Mouse (Mus musculus): ENCODE results near the gene Pspn.
A peak's percentile ranks its signal among the peaks of the same experiment; 100 is the strongest.

The Pspn gene

GRCm38 (mm10) chr17:56996506-56996905 is 3.3 kb downstream of the Pspn start:
- no peak for DNase-seq (ENCODE audit: low spot score in 2 of 2)

GRCm38 (mm10) chr17:56995046-56995445 is 4.8 kb downstream of the Pspn start:
- no peak for DNase-seq (ENCODE audit: low spot score in 2 of 2)

- DNase-seq (ENCODE audit: low spot score in 2 of 2): peak in 1 of 2 experiments; percentile 51
Observed at GRCm38 (mm10) chr17:56990966-56991365, 8.9 kb downstream of the Pspn start.

- peak; percentile 86 to 93 for DNase-seq (ENCODE audit: low spot score in 2 of 2)
Observed at GRCm38 (mm10) chr17:56990115-56990746, 9.6 kb downstream of the Pspn start, which contains the start of gene Clpp. TSS of gene Clpp (plus strand) at chr17:56990305.

GRCm38 (mm10) chr17:56989467-56990114 is 10.2 kb downstream of the Pspn start:
- DNase-seq (ENCODE audit: low spot score in 2 of 2): peak in 1 of 2 experiments; percentile 68

- DNase-seq (ENCODE audit: low spot score in 2 of 2): peak in 1 of 2 experiments; percentile 16
Observed at GRCm38 (mm10) chr17:56988921-56989430, 10.8 kb downstream of the Pspn start.

- DNase-seq (ENCODE audit: low spot score in 2 of 2): peak in 1 of 2 experiments; percentile 36
Observed at GRCm38 (mm10) chr17:56988441-56988840, 11.4 kb downstream of the Pspn start.

- DNase-seq (ENCODE audit: low spot score in 2 of 2): peak in 1 of 2 experiments; percentile 44
Observed at GRCm38 (mm10) chr17:56986105-56986805, 13.6 kb downstream of the Pspn start.

- DNase-seq (ENCODE audit: low spot score in 2 of 2): peak in 1 of 2 experiments; percentile 36
Observed at GRCm38 (mm10) chr17:56985656-56986055, 14.2 kb downstream of the Pspn start.

- peak in 1 of 2 experiments; percentile 56 for DNase-seq (ENCODE audit: low spot score in 2 of 2)
Observed at GRCm38 (mm10) chr17:56984886-56985285, 14.9 kb downstream of the Pspn start.

- peak in 1 of 2 experiments; percentile 53 for DNase-seq (ENCODE audit: low spot score in 2 of 2)
Observed at GRCm38 (mm10) chr17:56982013-56982412, 17.8 kb downstream of the Pspn start, which contains the start of gene Acer1. TSS of gene Acer1 (minus strand) at chr17:56982126.

GRCm38 (mm10) chr17:56981049-56981448 is 18.8 kb downstream of the Pspn start:
- DNase-seq (ENCODE audit: low spot score in 2 of 2): peak in 1 of 2 experiments; percentile 38

- DNase-seq (ENCODE audit: low spot score in 2 of 2): no peak
Observed at GRCm38 (mm10) chr17:56979524-56979923, 20.3 kb downstream of the Pspn start.

GRCm38 (mm10) chr17:56976531-56977390 is 23.1 kb downstream of the Pspn start:
- peak in 1 of 2 experiments; percentile 52 for DNase-seq (ENCODE audit: low spot score in 2 of 2)

GRCm38 (mm10) chr17:56975391-56975790 is 24.4 kb downstream of the Pspn start:
- peak in 1 of 2 experiments; percentile 26 for DNase-seq (ENCODE audit: low spot score in 2 of 2)

- peak in 1 of 2 experiments; percentile 34 for DNase-seq (ENCODE audit: low spot score in 2 of 2)
Observed at GRCm38 (mm10) chr17:56974708-56975240, 25.0 kb downstream of the Pspn start.

- DNase-seq (ENCODE audit: low spot score in 2 of 2): peak in 1 of 2 experiments; percentile 47
Observed at GRCm38 (mm10) chr17:56973956-56974707, 25.7 kb downstream of the Pspn start.

- peak in 1 of 2 experiments; percentile 23 for DNase-seq (ENCODE audit: low spot score in 2 of 2)
Observed at GRCm38 (mm10) chr17:56970081-56970480, 29.7 kb downstream of the Pspn start.

- peak in 1 of 2 experiments; percentile 22 for DNase-seq (ENCODE audit: low spot score in 2 of 2)
Observed at GRCm38 (mm10) chr17:56969321-56969720, 30.5 kb downstream of the Pspn start.

GRCm38 (mm10) chr17:56963646-56964045 is 36.2 kb downstream of the Pspn start:
- DNase-seq (ENCODE audit: low spot score in 2 of 2): peak in 1 of 2 experiments; percentile 16

Measured in urinary bladder, postnatal 4 days (tissue).